Mouse (Mus musculus): Measurements from ENCODE around the gene Aloxe3. TPM values are rescaled to one million over a fixed set of nuclear protein-coding genes. Genes with fewer than 3 reads are reported as not detected.
A peak's percentile ranks its signal among the peaks of the same experiment; 100 is the strongest.

The Aloxe3 gene
- polyA plus RNA-seq, 1 experiment from 2014 or later: 1.1 TPM

GRCm38 (mm10) chr11:69197743-69198142 lies 72.0 kb downstream of the Aloxe3 start, which contains the start of gene Alox8:
Gene Alox8 (minus strand): TSS chr11:69197843.
- ATAC-seq (ENCODE audit: insufficient number of reproducible peaks, insufficient read depth, low FRiP score, low TSS enrichment, low read depth): no peak
- Histone ChIP-seq H3K9me3 (no peaks in the 10 kb centered on the region), H3K9ac (peak within 1 kb of the TSS; percentile 65), H3K36me3 (no peaks in the 10 kb centered on the region), H3K4me2 (peak within 1 kb of the TSS; percentile 63), H3K27ac (no peak within 1 kb of the TSS), H3K4me3 (peak within 1 kb of the TSS; percentile 40), H3K4me1 (peaks cover 14% of the 10 kb centered on the region), H3K27me3 (peaks cover 40% of the 10 kb centered on the region)
- WGBS: 29% methylated on average over 6 of the region's 6 CpGs

Other genes starting within 250 kb of the Aloxe3 start
- gene Rnf222, start 237.3 kb upstream of the Aloxe3 start, polyA plus RNA-seq (2015; fragmentation: Nextera tagmentation; extraction: Ambion mirVana): 0.26 and 0.30 TPM in 2 replicates
- 1,181 and 1,252 TPM in 2 replicates for gene Rpl26, start 224.3 kb upstream of the Aloxe3 start, polyA plus RNA-seq (2015; fragmentation: Nextera tagmentation; extraction: Ambion mirVana)
- not detected in 2 replicates for gene Odf4, start 198.8 kb upstream of the Aloxe3 start, polyA plus RNA-seq (2015; fragmentation: Nextera tagmentation; extraction: Ambion mirVana)
- gene Arhgef15, start 168.4 kb upstream of the Aloxe3 start, polyA plus RNA-seq (2015; fragmentation: Nextera tagmentation; extraction: Ambion mirVana): 6.7 and 7.2 TPM in 2 replicates
- gene Slc25a35, start 157.8 kb upstream of the Aloxe3 start, polyA plus RNA-seq (2015; fragmentation: Nextera tagmentation; extraction: Ambion mirVana): 4.7 and 4.9 TPM in 2 replicates
- gene Rangrf, start 150.7 kb upstream of the Aloxe3 start, polyA plus RNA-seq (2015; fragmentation: Nextera tagmentation; extraction: Ambion mirVana): 50.1 and 59.3 TPM in 2 replicates
- gene Pfas, start 117.4 kb upstream of the Aloxe3 start, polyA plus RNA-seq (2015; fragmentation: Nextera tagmentation; extraction: Ambion mirVana): 42.7 and 44.4 TPM in 2 replicates
- 53.5 and 55.8 TPM in 2 replicates for gene Ctc1, start 110.0 kb upstream of the Aloxe3 start, polyA plus RNA-seq (2015; fragmentation: Nextera tagmentation; extraction: Ambion mirVana)
- 152 and 153 TPM in 2 replicates for gene Aurkb, start 80.2 kb upstream of the Aloxe3 start, polyA plus RNA-seq (2015; fragmentation: Nextera tagmentation; extraction: Ambion mirVana)
- gene Borcs6, start 66.2 kb upstream of the Aloxe3 start, polyA plus RNA-seq (2015; fragmentation: Nextera tagmentation; extraction: Ambion mirVana): 8.9 and 10.3 TPM in 2 replicates
- gene Tmem107, start 55.1 kb upstream of the Aloxe3 start, polyA plus RNA-seq (2015; fragmentation: Nextera tagmentation; extraction: Ambion mirVana): 47.2 and 48.2 TPM in 2 replicates
- gene Vamp2, start 37.4 kb upstream of the Aloxe3 start, polyA plus RNA-seq (2015; fragmentation: Nextera tagmentation; extraction: Ambion mirVana): 91.5 and 101 TPM in 2 replicates
- gene Per1, start 30.7 kb upstream of the Aloxe3 start, polyA plus RNA-seq (2015; fragmentation: Nextera tagmentation; extraction: Ambion mirVana): 11.1 and 11.5 TPM in 2 replicates
- 0.44 and 0.47 TPM in 2 replicates for gene Hes7, start 5.5 kb upstream of the Aloxe3 start, polyA plus RNA-seq (2015; fragmentation: Nextera tagmentation; extraction: Ambion mirVana)
- 0.13 and 0.17 TPM in 2 replicates for gene 9130213A22Rik, start 3.3 kb upstream of the Aloxe3 start, polyA plus RNA-seq (2015; fragmentation: Nextera tagmentation; extraction: Ambion mirVana)
- gene Alox12b, start 31.1 kb downstream of the Aloxe3 start, polyA plus RNA-seq (2015; fragmentation: Nextera tagmentation; extraction: Ambion mirVana): 0.21 TPM in 1 of 2 replicates, not detected in the other
- 0.23 and 0.52 TPM in 2 replicates for gene Alox8, start 71.9 kb downstream of the Aloxe3 start, polyA plus RNA-seq (2015; fragmentation: Nextera tagmentation; extraction: Ambion mirVana)
- 0.45 and 0.62 TPM in 2 replicates for gene Gucy2e, start 111.1 kb downstream of the Aloxe3 start, polyA plus RNA-seq (2015; fragmentation: Nextera tagmentation; extraction: Ambion mirVana)
- gene Cntrob, start 197.9 kb downstream of the Aloxe3 start, polyA plus RNA-seq (2015; fragmentation: Nextera tagmentation; extraction: Ambion mirVana): 30.4 and 33.8 TPM in 2 replicates
- gene Trappc1, start 198.1 kb downstream of the Aloxe3 start, polyA plus RNA-seq (2015; fragmentation: Nextera tagmentation; extraction: Ambion mirVana): 177 and 187 TPM in 2 replicates
- gene Kcnab3, start 200.4 kb downstream of the Aloxe3 start, polyA plus RNA-seq (2015; fragmentation: Nextera tagmentation; extraction: Ambion mirVana): 1.8 and 2.5 TPM in 2 replicates
- 24.7 and 26.4 TPM in 2 replicates for gene Rnf227, start 214.6 kb downstream of the Aloxe3 start, polyA plus RNA-seq (2015; fragmentation: Nextera tagmentation; extraction: Ambion mirVana)
- 135 and 142 TPM in 2 replicates for gene Chd3, start 243.5 kb downstream of the Aloxe3 start, polyA plus RNA-seq (2015; fragmentation: Nextera tagmentation; extraction: Ambion mirVana)